Mouse (Mus musculus) heart, embryonic 14.5 days (tissue): Measurements from ENCODE around the gene Diras1. TPM values are rescaled to one million over a fixed set of nuclear protein-coding genes. Genes with fewer than 3 reads are reported as not detected.
A peak's percentile ranks its signal among the peaks of the same experiment; 100 is the strongest.

Experiments used
- ATAC-seq: fragments of 200-750 bp; cut with Nextera tagmentation; 2 replicates; pipeline ENCODE4 v1.8.0; 2017; ENCODE audit warnings: low read depth, moderate TSS enrichment; ENCODE audit not compliant: insufficient number of reproducible peaks, insufficient read depth, low FRiP score
- H3K27ac ChIP-seq, 2 experiments: fragments of 200-500 bp in 1 of 2; fragments of 300-500 bp in 1 of 2; sonication (generic) in 1 of 2; replicated peaks in 1 of 2; 2 replicates each; pipeline ENCODE4 v1.5.1; 2012 to 2014; ENCODE audit warnings: low read depth in 2 of 2, low read length in 2 of 2, control low read depth in 1 of 2, mild to moderate bottlenecking in 1 of 2, mixed read lengths in 1 of 2; ENCODE audit not compliant: control insufficient read depth in 1 of 2, insufficient read depth in 1 of 2
- H3K27me3 ChIP-seq: fragments of 300-500 bp; sonication (generic); 2 replicates; pipeline ENCODE4 v1.6.1; 2014; ENCODE audit warnings: mild to moderate bottlenecking, low read length, control low read depth; ENCODE audit not compliant: control insufficient read depth, insufficient read depth
- H3K36me3 ChIP-seq: fragments of 300-500 bp; sonication (generic); 2 replicates; pipeline ENCODE4 v1.6.1; 2014; ENCODE audit warnings: mild to moderate bottlenecking, control low read depth, low read length, mixed read lengths; ENCODE audit not compliant: control insufficient read depth, insufficient read depth
- H3K4me1 ChIP-seq, 2 experiments: fragments of 200-500 bp in 1 of 2; fragments of 300-500 bp in 1 of 2; sonication (generic) in 1 of 2; 2 replicates each; pipeline ENCODE4 v1.6.1; 2012 to 2014; ENCODE audit warnings: low read length in 2 of 2, control low read depth in 1 of 2, mixed read lengths in 1 of 2; ENCODE audit not compliant: control insufficient read depth in 2 of 2, insufficient read depth in 2 of 2
- H3K4me2 ChIP-seq: fragments of 300-500 bp; sonication (generic); 2 replicates; pipeline ENCODE4 v1.6.1; 2014; ENCODE audit warnings: mild to moderate bottlenecking, low read length
- H3K4me3 ChIP-seq, 2 experiments: fragments of 200-500 bp in 1 of 2; fragments of 300-500 bp in 1 of 2; sonication (generic) in 1 of 2; 2 replicates each; pipeline ENCODE4 v1.5.1; 2012 to 2014; ENCODE audit warnings: low read length in 2 of 2, mild to moderate bottlenecking in 2 of 2, control low read depth in 1 of 2, low read depth in 1 of 2, moderate library complexity in 1 of 2; ENCODE audit not compliant: control insufficient read depth in 1 of 2, insufficient read depth in 1 of 2
- H3K9ac ChIP-seq: fragments of 300-500 bp; sonication (generic); 2 replicates; pipeline ENCODE4 v1.6.1; 2014; ENCODE audit warnings: mild to moderate bottlenecking, low read length
- H3K9me3 ChIP-seq: fragments of 300-500 bp; sonication (generic); 2 replicates; pipeline ENCODE4 v1.6.1; 2016; ENCODE audit warnings: low read length, control low read depth; ENCODE audit not compliant: control insufficient read depth
- WGBS: fragments of 180-500 bp; shearing (Covaris S2); extraction: QIAGEN DNeasy Blood & Tissue Kit; methylation state at CpG from one replicate; pipeline ENCODE4 v1.1.7; 2014; 5-methylcytosine and 5-hydroxymethylcytosine counted together
- polyA plus RNA-seq: library from polyadenylated mRNA; unstranded; fragments of >200 nt; fragmentation: Nextera tagmentation; extraction: Ambion mirVana; gene quantifications from 2 replicates; pipeline ENCODE4 v1.2.1, GENCODE M21; 2014

Gene Diras1
- polyA plus RNA-seq, 1 experiment from 2014 or later = not detected

- Histone ChIP-seq H3K4me1 (peaks cover 13 to 18% of the 10 kb centered on the region in 2 experiments), H3K9ac (no peak overlapping the region), H3K4me3 (no peak overlapping the region), H3K4me2 (no peak overlapping the region), H3K27ac (no peak overlapping the region), H3K9me3 (no peaks in the 10 kb centered on the region), H3K36me3 (no peaks in the 10 kb centered on the region), H3K27me3 (peaks cover 18% of the 10 kb centered on the region; the same call in 1 of the 2 replicates)
- WGBS = 57% methylated on average over 4 of the region's 4 CpGs
- no peak for ATAC-seq
Measured at GRCm38 (mm10) chr10:80982381-80982780, 43.1 kb downstream of the Diras1 start.

DNA sequence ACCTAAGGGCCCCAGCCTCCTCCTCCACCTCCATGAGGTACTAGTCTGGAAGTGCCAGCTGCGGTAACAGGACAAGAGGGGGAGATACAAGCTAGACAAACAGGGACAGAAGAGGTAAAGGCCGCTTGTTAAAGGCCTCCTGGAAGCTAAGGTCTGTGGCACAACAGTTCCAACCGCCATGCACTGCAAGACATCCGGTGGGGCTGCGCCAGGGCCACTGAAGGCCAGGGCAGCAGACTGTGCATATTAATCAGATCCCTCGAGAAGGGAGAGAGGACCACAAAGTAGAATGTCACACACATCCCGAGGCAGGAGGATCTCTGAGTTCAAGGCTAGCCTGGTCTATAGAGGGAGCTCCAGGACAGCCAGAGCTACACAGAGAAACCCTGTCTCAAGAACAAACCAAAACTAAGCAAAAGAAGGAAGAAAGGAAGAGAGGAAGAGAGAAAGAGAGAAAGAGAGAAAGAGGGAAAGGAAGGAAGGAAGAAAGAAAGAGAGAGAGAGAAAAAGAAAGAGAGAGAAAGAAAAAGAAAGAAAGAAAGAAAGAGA, 43.8 kb downstream of the Diras1 start:
- H3K4me3 ChIP-seq = no peak overlapping the region
- no peak overlapping the region for H3K4me2 ChIP-seq
- no peaks in the 10 kb centered on the region for H3K9me3 ChIP-seq
- no peak for ATAC-seq
- H3K9ac ChIP-seq = no peak overlapping the region
- no peaks in the 10 kb centered on the region for H3K36me3 ChIP-seq
- peaks cover 18% of the 10 kb centered on the region; the same call in 1 of the 2 replicates for H3K27me3 ChIP-seq
- H3K4me1 ChIP-seq = peaks cover 10 to 11% of the 10 kb centered on the region in 2 experiments; a peak in 3 of 4 replicates
- 59% methylated on average over 7 of the region's 7 CpGs for WGBS
- H3K27ac ChIP-seq = no peak overlapping the region

DNA sequence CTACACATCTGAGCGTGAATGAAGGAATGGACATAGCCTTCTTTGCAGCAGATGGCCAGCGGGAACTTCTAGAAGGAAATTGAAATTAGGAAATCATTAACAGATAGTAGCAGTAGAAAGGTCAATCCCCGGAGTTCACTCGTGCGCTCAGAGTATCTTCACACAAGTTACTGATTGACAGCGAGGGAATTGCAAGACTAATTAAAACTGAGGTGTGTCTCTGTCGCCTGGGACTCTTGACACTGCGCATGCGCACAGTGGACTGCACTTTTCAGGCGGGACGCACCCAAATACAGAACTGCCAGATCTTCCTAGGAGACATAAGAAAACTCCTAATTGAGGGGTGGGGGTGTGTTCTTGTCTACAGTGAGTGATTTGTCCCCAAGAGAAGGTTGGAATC, 50.0 kb downstream of the Diras1 start:
- H3K4me2 ChIP-seq = no peak overlapping the region
- no peaks in the 10 kb centered on the region for H3K36me3 ChIP-seq
- H3K9me3 ChIP-seq = no peaks in the 10 kb centered on the region
- H3K4me1 ChIP-seq = peaks cover 9 to 10% of the 10 kb centered on the region in 2 experiments
- WGBS = 91% methylated on average over 11 of the region's 11 CpGs
- no peak overlapping the region for H3K27ac ChIP-seq
- ATAC-seq = no peak
- no peak overlapping the region for H3K9ac ChIP-seq
- H3K27me3 ChIP-seq = no peaks in the 10 kb centered on the region
- no peak overlapping the region for H3K4me3 ChIP-seq

GRCm38 (mm10) chr10:80973722-80974121, 51.7 kb downstream of the Diras1 start:
- H3K9ac ChIP-seq = no peak overlapping the region
- H3K27me3 ChIP-seq = no peaks in the 10 kb centered on the region
- H3K4me1 ChIP-seq = peaks cover 9 to 10% of the 10 kb centered on the region in 2 experiments
- H3K4me2 ChIP-seq = no peak overlapping the region
- no peak for ATAC-seq
- no peaks in the 10 kb centered on the region for H3K9me3 ChIP-seq
- 68% methylated on average over 1 of the region's 1 CpGs for WGBS
- no peaks in the 10 kb centered on the region for H3K36me3 ChIP-seq
- no peak overlapping the region for H3K4me3 ChIP-seq
- H3K27ac ChIP-seq = no peak overlapping the region

DNA sequence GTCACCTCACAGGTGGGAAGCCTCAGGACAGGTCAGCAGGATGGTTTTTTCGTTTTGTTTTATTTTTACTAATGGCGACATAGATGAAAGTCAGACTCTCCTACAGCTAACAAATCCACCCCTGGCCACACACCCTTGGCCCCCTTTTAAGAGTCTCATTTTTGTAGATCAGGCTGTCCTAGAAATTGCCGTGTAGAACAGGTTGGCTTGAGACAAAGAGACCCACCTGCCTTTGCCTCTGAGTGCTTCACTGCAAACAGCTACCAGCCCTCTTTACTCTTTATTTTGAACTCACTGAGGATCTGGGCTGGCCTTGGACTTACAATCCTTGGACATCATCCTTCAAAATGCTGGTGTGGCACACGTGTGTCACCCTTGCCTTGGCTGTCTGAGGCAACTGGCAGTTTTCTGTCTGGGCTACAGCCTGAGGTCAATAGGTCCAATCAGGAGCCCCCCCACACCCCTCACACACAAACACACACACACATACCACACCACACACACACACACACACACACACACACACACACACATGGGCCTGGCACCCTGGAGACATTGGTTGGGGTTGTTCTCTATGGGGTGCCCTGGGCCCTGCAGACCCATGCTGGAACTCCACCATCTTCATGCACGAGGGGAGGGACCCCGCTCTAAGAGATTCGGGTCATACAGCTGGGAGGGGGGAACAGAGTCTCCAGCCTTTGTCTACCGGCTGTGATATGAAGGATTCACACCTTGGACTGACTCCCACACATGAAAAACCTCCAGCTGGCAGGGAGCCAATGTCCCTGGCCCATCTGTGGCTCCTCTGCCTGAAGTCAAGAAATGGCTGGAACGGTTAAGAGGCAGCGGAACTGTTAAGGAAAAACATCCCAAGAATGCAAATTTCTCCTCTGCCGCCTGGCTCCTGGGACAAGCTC, 53.1 kb downstream of the Diras1 start:
- WGBS = 39% methylated on average over 11 of the region's 11 CpGs
- H3K4me2 ChIP-seq = no peak overlapping the region
- no peak overlapping the region for H3K4me3 ChIP-seq
- H3K36me3 ChIP-seq = no peaks in the 10 kb centered on the region
- no peak for ATAC-seq
- peak overlapping the region; percentile 25; the same call in 1 of the 2 replicates for H3K9ac ChIP-seq
- H3K9me3 ChIP-seq = no peaks in the 10 kb centered on the region
- no peaks in the 10 kb centered on the region for H3K27me3 ChIP-seq
- H3K4me1 ChIP-seq = peaks cover 9 to 10% of the 10 kb centered on the region in 2 experiments
- peak overlapping the region in 1 of 2 experiments; percentile 64; a peak in 3 of 4 replicates for H3K27ac ChIP-seq

DNA sequence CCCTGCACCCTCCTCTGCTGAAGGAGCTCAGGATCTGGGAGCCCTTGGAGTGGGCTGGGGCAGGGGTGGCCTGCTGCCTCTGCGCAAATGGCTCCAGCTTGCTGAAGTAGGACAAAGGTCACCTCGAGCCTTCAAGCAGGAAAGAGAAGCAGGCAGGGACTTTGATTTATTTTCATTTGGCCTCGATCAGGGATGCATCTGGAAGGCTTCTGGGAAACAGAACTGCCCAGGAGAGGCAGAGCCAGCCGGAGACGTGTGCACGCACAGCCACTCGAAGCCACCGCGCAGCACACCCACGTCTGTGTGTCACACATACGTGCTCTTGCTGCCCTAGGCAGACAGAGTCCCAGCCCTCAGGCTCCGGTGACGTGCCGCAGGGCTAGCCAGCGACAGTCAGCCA, 53.9 kb downstream of the Diras1 start:
- H3K4me1 ChIP-seq = peaks cover 9 to 16% of the 10 kb centered on the region in 2 experiments
- no peak overlapping the region for H3K4me3 ChIP-seq
- H3K36me3 ChIP-seq = no peaks in the 10 kb centered on the region
- 77% methylated on average over 15 of the region's 15 CpGs for WGBS
- no peak for ATAC-seq
- H3K27ac ChIP-seq = no peak overlapping the region
- no peaks in the 10 kb centered on the region for H3K27me3 ChIP-seq
- no peak overlapping the region for H3K4me2 ChIP-seq
- H3K9me3 ChIP-seq = no peaks in the 10 kb centered on the region
- H3K9ac ChIP-seq = peak overlapping the region; percentile 13; the same call in 1 of the 2 replicates

DNA sequence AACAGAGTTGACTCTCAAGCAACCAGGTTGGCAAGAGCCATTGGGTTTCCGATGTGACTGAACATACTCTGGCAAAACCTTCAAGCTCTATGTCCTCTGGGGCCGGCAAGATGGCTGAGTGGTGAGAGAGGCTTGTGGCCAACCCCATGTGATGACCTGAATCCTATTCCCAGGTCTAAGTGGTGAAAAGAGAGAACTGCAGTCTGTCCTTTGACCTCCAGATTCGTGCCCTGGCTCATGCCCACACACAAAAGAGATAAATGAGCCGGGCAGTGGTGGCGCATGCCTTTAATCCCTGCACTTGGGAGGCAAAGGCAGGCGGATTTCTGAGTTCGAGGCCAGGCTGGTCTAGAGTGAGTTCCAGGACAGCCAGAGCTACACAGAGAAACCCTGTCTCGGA, 55.3 kb downstream of the Diras1 start:
- Histone ChIP-seq H3K36me3 (no peaks in the 10 kb centered on the region), H3K27me3 (no peaks in the 10 kb centered on the region), H3K4me2 (no peak overlapping the region), H3K4me1 (peaks cover 13 to 23% of the 10 kb centered on the region in 2 experiments), H3K4me3 (no peak overlapping the region), H3K27ac (no peak overlapping the region), H3K9ac (no peak overlapping the region), H3K9me3 (no peaks in the 10 kb centered on the region)
- 80% methylated on average over 8 of the region's 8 CpGs for WGBS
- no peak for ATAC-seq
